Mouse (Mus musculus) brain, adult 2 months (tissue): ENCODE data around the gene Kirrel3.

ENCODE experiments used
- DNase-seq: peaks from one replicate; pipeline ENCODE4 v3.0.0; 2011; ENCODE audit warnings: low read depth, low spot score

Gene Kirrel3

DNA sequence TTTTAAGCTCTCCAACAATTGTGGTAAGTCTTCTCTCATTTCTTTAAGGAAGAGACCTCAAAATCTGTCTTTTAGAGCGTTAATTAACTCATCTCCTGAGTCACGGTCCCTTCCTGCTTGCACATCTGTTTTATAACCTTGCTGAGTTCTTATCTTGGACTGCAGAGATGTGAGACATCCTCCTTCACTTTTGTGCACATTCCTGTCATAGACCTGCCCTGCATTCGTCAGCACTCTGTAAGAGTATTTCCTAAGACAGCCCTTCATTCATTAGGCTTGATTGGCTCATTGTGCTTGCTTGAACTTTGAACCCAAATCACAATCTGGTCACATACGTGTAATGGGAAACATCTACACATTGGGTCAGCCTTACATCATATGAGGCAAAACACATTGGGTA lies 114.6 kb downstream of the Kirrel3 start:
- DNase-seq = no peak

DNA sequence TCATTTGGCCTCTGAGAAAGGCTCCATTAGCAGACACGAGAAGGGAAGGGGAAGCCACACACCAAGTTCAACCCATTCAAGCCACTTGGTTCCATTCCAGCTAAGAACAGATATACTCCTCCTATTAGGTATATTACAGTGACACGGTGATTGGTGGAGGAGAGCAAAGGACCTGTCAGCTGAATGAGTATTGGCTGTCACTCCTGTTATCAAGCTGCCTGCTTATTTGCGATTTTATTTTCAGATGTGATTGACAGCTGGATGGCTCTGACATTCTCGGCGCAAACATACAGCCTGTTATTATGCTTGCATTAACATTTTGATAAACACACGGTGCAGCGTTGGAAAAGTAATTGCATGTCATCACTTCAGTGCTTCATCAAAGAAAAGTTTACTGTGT lies 118.1 kb downstream of the Kirrel3 start:
- no peak for DNase-seq

DNA sequence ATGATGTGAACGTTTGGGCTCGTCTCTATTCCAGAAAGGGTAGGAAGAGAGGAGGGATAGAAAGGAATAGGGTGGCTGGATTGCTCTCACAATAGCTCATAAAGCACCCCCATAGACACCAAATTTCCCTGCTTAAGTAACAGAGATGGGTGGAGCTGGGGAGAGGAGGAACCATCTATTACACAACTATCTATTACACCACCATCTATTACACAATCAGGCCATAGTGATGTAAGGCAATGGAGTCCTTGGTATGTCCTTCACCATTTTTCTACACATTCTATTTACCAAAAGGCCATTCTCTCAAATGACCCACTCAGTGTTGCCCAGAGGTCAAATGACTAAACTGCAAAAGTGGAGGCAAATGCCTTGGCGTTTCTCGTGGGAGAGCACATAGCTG lies 119.2 kb downstream of the Kirrel3 start:
- DNase-seq = no peak

DNA sequence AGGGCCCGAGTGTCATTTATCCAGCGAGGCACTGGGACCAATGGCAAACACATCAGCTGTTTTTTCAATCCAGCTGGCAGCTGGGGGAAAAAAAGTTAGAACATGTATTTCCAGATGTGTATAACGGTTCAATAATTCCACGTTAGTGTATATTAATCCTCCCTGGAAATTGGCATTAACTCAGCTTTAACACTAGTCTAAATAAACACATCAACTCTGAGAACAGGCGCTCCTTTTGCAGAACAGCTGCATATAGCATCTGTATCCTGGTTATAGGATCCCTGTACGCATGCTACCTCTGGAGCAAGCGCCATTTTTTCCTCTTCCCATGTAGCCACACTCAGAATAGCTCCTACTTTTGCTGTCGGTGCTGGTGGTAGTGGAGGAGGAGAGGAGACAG lies 119.8 kb downstream of the Kirrel3 start:
- DNase-seq = no peak

DNA sequence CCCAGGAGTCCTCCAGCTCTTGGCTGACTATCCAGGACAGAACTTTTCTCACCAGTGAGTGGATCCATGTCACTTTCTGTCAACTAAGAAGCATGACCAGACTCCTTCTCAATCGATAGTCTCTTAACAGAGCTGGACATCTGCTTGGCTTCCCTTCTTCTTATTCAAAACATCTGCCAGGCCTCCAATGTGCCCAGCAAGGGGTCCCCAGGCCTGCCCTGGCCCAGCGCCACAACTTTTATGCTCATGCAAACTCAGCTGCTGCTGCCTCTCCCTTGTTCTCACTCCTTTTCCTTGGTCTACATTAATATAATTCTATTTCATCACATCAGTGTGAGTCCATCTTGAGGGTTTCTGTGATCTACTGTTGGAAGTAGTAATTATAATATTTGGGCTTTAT lies 122.3 kb downstream of the Kirrel3 start:
- DNase-seq = no peak

DNA sequence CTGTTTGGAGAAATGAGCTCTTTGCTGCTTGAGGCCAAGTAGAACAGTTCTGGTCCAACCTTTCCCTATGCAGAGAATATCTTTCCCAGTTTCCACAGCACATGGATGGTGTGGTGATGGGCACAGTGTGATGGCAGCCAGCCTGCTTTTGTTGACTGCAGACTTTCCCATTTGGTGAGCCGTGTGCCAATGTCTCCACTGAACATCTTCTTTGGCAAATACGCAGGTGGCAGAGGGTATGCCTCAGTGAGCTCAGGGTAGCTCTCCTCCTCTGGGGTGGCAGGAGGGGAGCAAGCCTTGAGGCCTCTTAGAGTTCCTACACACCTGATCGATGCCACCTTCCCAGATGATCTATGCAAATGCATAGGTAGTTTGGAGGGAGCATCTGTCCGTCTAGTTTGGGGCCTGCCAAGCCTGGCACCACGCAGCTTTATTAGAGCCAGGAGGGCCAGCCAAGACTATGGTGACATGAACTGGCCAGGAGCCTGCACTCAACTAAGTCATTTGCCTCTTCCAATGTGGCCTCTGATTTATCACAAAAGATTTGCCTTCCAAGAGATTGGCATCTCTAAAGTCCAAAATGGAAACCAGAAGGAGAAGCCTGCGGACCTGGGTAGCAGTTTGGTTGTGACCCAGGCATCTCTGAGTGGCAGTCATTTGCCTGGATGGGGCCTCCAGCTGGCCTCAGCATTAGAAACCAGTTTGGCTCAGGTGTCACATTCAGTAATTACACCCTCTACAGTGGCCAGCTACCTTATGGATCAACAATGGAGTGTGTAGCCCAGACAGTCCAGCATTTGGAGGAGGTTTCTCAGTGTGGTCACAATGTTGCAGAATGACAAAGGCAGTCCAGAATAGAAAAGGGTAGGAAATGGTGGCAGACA lies 127.4 kb downstream of the Kirrel3 start:
- peak; percentile 85 for DNase-seq

DNA sequence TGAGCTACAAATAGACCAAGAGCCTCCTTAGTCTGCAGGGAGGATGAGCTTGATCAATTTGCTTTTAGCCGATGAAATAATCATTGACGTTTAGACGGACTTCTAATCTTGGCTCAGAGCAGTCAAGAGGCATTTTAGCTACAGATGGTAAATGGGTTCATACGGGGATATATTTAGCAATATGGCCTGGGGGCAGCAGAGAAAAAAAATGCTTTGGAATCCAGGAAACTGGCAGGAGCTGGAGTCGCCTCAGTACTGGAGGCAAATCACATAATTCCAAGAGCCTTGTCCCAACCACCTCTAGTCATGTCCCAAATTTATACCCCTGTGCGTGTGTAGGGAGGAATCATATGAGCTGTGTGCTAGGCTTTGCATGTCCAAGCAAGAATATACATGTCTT lies 132.4 kb downstream of the Kirrel3 start:
- peak; percentile 36 for DNase-seq

DNA sequence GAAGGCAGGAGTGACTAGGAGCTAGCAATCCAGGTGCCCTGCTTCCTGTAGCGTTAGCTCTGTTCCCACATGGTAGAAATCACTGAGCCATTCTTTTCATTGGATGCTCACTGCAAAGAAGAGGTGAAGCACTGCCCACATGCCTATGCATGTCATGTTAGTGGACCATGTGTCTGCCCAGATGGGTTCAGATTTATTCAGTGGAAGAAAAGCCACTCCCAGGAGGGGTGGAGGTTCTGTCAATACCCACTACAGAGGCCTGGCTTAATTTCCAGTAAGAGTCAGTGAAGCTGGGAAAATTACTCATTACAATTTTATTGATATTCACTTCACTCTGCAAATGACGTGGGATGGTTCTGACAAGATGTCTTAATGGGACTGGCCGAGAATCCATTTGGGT lies 134.2 kb downstream of the Kirrel3 start:
- DNase-seq = no peak

DNA sequence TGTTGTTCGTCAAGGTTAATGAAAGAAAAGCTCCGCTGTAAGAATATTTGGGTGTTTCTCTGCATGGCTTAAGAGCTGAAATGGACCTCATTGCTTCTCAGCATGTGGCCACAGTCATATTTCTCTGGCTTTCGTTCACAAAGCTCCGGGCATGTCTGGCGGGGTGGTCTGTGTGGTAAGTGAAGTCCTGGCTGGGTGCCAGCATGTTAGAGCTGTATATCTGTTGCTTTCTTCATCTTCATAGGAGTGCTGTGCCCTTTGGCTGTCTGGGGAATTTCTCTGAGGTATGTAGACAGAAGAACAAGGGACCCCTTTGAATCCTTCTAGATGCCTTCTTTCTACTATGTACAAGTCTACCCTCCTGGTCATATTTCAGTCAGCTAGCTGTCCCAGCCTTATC lies 137.8 kb downstream of the Kirrel3 start:
- no peak for DNase-seq

DNA sequence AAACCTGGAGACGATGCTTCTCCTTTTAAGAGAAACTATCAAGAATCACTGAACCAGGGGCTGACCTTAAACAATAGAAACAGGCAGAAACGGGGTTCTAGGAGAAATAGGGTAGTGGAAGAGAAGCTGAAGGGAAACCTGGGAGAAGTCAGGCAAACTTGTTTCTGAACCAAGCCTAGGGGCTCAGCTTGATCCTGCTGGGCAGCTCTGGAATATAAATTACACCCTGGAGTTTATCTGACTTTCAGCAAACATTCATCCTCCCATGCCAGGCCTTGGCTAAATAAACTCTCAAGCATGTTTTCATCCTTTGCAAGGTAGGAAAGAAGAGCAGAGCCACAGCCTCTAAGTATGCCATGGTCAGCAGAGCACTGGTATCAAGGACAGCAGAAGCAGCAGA lies 138.3 kb downstream of the Kirrel3 start:
- DNase-seq = no peak

DNA sequence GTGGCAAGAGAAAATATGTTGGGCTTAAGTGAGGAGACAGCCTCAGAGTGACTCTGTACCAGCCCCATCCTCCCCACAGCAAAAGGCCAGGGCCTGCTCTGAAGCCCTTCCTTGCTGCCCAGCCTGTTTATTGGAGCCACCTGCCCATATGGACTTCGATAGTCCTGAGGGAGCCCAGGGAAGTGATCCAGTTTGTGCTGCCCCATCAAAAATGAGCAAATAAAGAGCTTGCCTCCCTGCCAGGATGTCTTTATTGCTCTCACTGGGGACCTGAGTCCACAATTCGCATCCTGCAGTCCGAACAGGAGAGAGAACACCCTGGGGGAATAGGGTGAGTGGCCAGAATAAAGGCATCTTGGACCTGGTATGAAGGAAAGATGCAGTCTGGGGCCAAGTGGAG lies 143.1 kb downstream of the Kirrel3 start:
- DNase-seq = peak; percentile 55

DNA sequence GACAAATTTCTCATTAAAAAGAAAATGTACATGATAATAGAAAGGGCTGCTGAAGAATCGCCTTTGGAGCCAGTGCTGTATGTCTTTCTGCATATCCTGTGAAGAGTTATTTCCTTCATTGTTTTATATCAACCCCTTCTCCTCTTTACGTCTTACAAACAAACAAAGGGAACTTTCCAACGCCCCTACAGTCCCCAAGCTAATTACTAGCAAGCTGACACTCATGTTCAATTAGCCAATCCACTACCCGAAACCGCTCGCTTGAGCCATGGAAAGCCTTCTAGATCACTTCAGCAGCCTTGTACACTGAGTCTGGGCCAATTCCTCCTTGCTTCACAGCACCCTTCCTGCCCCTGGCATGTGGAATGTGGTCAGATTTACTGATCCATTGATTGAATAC lies 150.0 kb downstream of the Kirrel3 start:
- DNase-seq = no peak

DNA sequence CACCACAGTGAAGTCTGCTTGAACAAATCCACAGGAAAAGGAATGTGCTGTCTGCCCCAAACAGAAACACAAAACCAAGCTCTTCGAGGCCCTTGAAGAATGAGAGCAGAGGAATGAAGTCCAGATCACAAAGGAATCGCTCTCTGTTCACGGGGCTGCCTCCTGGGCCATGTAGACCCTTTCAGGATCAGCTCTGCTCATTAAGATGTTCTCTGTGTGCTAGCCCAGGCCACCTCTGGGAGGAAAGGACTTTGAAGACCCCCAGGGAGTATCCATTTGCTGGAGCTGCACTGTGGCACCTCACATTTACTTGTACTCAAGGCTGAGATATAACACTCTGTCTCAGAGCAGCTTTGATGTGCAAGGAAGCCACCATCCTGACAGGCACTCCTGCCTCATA lies 158.2 kb downstream of the Kirrel3 start:
- DNase-seq = no peak

DNA sequence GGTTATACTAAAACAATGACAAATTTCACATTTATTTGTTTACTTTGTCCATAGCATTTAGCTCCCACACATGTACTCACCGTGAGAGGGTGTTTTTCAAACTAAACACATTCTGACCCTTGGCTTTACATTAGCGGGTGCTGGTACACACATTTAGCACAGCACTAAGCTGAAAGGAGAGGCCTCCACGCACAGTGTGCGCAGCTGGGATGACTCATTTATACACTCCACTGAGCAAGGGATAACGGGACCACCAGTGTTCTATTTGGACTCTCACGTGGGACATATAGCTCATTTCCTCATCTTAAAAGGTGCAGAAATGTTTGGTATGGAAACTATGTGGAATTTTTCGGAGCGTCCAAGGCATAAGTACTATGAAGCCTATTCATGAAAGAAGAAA lies 158.7 kb downstream of the Kirrel3 start:
- no peak for DNase-seq

DNA sequence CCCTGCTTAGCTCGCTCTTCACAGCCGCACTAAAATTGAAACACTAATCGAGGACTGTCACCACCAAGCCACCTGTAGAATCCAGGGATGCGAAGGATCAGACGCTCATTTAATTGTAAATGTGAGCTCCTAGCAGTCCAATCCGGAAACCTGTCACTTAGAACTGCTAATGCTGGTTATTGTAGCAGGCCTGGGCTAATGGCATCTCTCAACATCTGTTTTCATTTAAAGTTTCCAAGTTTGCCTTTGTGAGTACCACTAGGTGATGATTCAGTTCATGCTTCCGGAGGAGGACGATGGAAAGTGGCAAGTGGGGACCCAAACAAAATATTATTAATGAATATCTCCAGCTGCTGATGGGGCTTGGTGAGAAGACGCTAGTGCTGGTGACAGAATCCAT lies 161.1 kb downstream of the Kirrel3 start:
- DNase-seq = no peak

DNA sequence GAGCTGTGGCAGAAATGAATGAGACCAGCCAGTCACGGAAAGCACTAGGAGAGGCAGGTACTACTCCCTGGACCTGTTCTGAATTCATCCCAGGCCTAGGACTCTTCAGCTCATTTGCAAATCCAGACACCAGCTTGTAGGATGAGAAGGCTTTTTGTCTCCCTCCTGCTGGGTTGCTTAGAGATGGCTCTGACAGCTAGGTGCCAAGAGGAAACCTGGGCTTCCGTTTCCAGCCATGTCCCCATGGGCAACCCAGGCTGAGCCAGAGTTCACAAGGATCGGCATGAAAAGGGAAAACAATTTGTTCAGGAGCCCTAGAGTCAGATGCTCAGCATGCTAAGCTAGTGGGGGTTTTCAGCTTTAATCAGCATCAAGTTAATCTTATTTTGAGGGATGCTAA lies 166.6 kb downstream of the Kirrel3 start:
- DNase-seq = peak; percentile 90

DNA sequence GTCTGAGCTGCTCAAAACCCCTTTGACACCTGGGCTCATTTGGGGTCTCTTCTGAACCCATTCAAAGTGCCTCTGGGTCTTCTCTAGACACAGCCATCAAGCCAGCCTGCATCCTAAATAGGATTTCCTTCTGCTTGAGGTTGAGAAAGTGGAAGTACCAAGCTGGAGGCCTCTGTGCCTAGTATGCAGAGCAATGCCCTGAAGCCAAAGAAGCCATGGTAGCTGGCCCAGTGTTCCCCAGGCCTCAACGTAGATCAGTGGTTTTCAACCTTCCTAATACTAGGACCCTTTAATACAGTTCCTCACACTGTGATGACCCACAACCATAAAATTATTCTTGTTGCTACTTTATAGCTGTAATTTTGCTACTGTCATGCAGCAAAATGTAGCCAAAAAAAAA lies 167.4 kb downstream of the Kirrel3 start:
- DNase-seq = no peak

DNA sequence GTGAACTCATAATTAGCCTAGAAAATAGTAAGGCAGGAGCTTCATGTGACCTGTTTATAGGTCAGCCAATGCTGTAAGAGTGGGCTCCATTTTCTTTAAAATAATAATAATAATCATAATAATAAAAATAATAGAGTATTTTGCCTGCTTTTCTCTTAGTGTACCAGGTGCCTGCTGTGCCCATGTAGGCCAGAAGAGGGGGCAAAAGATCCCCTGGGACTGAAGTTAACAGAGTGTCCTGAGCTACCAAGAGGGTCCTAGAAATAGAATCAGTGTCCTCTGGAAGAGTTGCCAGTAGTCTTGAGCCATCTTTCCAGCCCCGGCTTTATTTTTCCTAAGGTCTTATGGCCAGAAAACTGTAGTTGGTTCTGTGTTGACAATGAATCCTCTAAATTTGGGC lies 174.9 kb downstream of the Kirrel3 start:
- no peak for DNase-seq

DNA sequence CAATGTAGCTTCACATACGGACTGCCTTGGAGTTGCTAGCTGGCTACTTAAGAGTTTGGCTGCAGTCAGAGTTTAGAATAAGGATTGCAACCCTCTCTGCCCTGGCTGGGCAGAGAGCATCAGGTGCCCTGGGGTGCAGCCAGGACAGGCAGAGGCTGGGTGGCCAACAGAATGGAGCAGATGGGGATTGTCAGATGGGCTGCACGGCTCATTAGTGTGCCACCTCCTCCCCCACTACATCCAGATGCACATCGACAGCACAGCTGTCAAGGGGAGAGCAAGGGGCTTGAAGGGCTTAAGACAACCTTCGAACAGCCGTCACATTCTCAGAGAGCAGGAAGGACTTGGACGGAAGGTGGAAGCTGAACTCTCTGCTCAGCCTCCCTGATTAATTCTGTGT lies 177.7 kb downstream of the Kirrel3 start:
- DNase-seq = no peak

DNA sequence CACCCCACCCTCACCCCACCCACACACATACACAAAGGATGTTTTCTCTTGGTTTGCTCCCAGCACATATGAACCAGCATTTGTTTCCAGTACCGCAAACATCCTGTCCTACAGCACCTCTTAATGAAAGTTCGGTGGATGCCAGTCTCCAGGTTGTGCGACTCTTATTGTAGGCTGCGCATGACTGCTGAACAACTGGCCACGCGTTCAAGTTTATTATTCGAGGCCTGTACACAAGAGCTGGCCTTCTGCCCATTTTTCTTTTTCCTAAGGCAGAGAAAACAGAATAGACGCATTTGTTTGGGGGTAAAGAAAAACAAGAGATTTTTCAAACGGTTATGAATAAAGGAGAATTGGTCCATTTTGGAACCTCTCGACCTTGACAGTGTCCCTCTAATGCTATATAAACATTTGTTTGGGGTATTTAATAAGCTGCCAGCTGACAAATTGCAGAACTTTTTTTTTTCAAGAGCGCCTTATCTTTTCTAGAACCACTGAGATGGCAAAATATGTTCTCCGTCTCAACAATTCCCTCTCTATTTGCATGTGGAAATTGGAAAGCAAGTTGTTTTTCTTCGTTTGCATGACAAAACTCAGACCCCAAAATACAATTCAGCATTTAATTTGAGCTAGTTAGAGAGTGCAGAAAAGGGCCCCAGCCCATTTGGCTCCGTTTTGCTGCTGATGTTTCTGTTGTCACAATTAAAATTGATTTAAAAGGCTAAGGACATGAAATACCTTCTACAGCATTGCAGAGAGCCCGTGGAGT lies 179.9 kb downstream of the Kirrel3 start:
- no peak for DNase-seq

DNA sequence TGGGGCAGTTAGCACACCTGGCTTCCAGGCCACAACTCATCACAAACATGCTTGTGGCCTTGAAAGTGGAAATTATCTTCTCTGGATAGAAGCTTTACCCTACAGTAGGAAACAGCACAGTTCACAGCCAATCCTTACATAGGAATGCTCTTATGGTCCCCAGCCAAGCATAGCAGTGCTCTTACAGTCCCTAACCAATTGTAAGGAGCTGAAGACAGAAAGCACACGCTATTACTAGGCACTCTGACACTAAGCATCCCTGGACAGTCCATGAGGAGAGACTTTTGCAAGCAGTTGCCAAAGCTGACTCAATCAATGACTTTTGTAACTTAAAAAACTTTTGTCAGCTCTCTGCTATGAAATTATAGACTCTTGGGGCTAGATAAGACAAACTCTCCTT lies 181.5 kb downstream of the Kirrel3 start:
- DNase-seq = no peak

DNA sequence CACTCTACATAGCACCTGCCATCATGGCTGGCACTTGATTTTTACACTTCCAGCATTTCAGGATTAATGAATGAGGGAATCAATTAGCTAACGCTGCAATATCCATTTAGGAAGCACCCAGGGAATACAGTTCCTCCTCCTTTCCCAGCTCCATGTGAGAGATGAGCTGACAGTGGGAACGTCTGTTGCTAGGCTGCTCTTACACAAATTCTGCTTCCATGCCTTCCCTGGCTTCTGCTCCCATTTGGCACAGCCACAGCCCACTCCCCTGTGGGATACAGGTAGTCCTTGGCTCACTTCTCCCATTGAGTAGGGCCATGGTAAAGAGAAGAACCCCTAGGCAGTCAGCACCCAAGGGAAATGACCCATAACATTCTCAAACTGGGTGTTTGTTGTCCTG lies 185.2 kb downstream of the Kirrel3 start:
- no peak for DNase-seq

DNA sequence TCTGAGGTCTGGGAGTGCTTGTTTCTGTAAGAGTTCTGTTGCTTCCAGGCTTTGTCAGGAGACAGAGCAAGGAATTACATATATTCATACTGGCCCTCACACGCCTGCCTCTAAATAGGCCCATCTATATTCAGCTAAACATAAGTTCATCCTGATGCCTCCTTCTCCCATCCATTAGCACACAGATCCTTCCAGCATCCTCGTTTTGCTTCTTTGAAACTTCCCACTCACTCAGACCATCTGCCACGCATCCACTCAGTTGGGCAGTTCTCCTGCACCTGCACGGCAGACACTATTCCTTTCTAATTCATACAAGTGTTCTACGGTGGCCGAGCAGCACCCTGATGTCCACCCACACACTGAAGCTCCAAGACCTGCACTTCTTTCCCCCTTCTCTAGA lies 201.1 kb downstream of the Kirrel3 start:
- peak; percentile 71 for DNase-seq
